Mouse (Mus musculus) layer of hippocampus, postnatal 14 days (tissue): ENCODE results near the gene Ncf1. TPM values are rescaled to one million over a fixed set of nuclear protein-coding genes. Genes with fewer than 3 reads are reported as not detected.
A peak's percentile ranks its signal among the peaks of the same experiment; 100 is the strongest.

Source experiments
- DNase-seq, 2 experiments: peaks; one replicate each; pipeline ENCODE4 v3.0.0; 2021 to 2022; ENCODE audit warnings: low spot score in 2 of 2, mixed read lengths in 1 of 2
- total RNA-seq, 2 experiments: library from RNA; stranded (reverse); gene quantifications; 2 replicates each; pipeline ENCODE4 v1.2.3; 2021

The Ncf1 gene
- total RNA-seq, 2 experiments from 2014 or later, result 8.2 to 9.1 TPM

GRCm38 (mm10) chr5:134214021-134214806 is 15.2 kb downstream of the Ncf1 start:
- DNase-seq, result no peak

- DNase-seq, result no peak
Observed at GRCm38 (mm10) chr5:134209931-134210554, 19.4 kb downstream of the Ncf1 start.

GRCm38 (mm10) chr5:134206721-134207120 is 22.7 kb downstream of the Ncf1 start:
- DNase-seq, result no peak

GRCm38 (mm10) chr5:134193664-134194063 is 35.8 kb downstream of the Ncf1 start:
- DNase-seq, result no peak

GRCm38 (mm10) chr5:134188571-134188970 is 40.9 kb downstream of the Ncf1 start:
- DNase-seq, result no peak

- DNase-seq, result peak in 1 of 2 experiments; percentile 45
Observed at GRCm38 (mm10) chr5:134186961-134187731, 42.3 kb downstream of the Ncf1 start.

- DNase-seq, result no peak
Observed at GRCm38 (mm10) chr5:134186059-134186458, 43.4 kb downstream of the Ncf1 start.

- peak; percentile 99 for DNase-seq
Observed at GRCm38 (mm10) chr5:134183880-134184808, 45.3 kb downstream of the Ncf1 start, which contains the start of gene Gtf2ird2. Gene Gtf2ird2 (plus strand): TSS chr5:134184019.

- no peak for DNase-seq
Observed at GRCm38 (mm10) chr5:134183162-134183561, 46.3 kb downstream of the Ncf1 start.

- DNase-seq, result no peak
Observed at GRCm38 (mm10) chr5:134182735-134183134, 46.7 kb downstream of the Ncf1 start.

GRCm38 (mm10) chr5:134182172-134182571 is 47.3 kb downstream of the Ncf1 start:
- DNase-seq, result no peak

GRCm38 (mm10) chr5:134179871-134180270 is 49.6 kb downstream of the Ncf1 start:
- DNase-seq, result peak; percentile 83 to 90

- DNase-seq, result no peak
Observed at GRCm38 (mm10) chr5:134178536-134178935, 50.9 kb downstream of the Ncf1 start.

GRCm38 (mm10) chr5:134176169-134176881 is 53.1 kb downstream of the Ncf1 start, which contains the start of gene Rcc1l:
Gene Rcc1l (minus strand): TSS chr5:134176774.
- peak; percentile 82 to 89 for DNase-seq

- DNase-seq, result no peak
Observed at GRCm38 (mm10) chr5:134175696-134176095, 53.7 kb downstream of the Ncf1 start.

- no peak for DNase-seq
Observed at GRCm38 (mm10) chr5:134173206-134173605, 56.2 kb downstream of the Ncf1 start.

- no peak for DNase-seq
Observed at GRCm38 (mm10) chr5:134170167-134170566, 59.3 kb downstream of the Ncf1 start.
